Mouse (Mus musculus): Measurements from ENCODE around the gene Dennd1b.

GRCm38 (mm10) chr1:139064711-139065110 is 101.5 kb downstream of the Dennd1b start:
- TF ChIP-seq POLR2A (IDR thresholded peaks at IDR 0.05; ENCODE audit: borderline replicate concordance, control insufficient read depth, low read depth, low read length) (no peak), CTCF (IDR thresholded peaks at IDR 0.05; ENCODE audit: control insufficient read depth, insufficient read depth, low read length) (no peak)
